Mouse (Mus musculus): ENCODE measurements around the gene Lmntd1. TPM values are rescaled to one million over a fixed set of nuclear protein-coding genes. Genes with fewer than 3 reads are reported as not detected.

Lmntd1 gene
- polyA plus RNA-seq, 1 experiment = not detected

GRCm38 (mm10) chr6:145501751-145502150 lies 112.4 kb downstream of the Lmntd1 start:
- Histone ChIP-seq H3K4me3 (ENCODE audit: insufficient read depth, low read depth, low read length) (no peak overlapping the region), H3K27ac (replicated peaks; ENCODE audit: low read depth, low read length) (no peak overlapping the region), H3K4me1 (ENCODE audit: control insufficient read depth, insufficient read depth, insufficient read length, low read length) (no peaks in the 10 kb centered on the region)

GRCm38 (mm10) chr6:145499574-145500546 lies 114.3 kb downstream of the Lmntd1 start:
- no peak overlapping the region for H3K4me3 ChIP-seq (ENCODE audit: insufficient read depth, low read depth, low read length)
- no peaks in the 10 kb centered on the region for H3K4me1 ChIP-seq (ENCODE audit: control insufficient read depth, insufficient read depth, insufficient read length, low read length)
- no peak overlapping the region for H3K27ac ChIP-seq (replicated peaks; ENCODE audit: low read depth, low read length)

- no peaks in the 10 kb centered on the region for H3K4me1 ChIP-seq (ENCODE audit: control insufficient read depth, insufficient read depth, insufficient read length, low read length)
- no peak overlapping the region for H3K4me3 ChIP-seq (ENCODE audit: insufficient read depth, low read depth, low read length)
- H3K27ac ChIP-seq (replicated peaks; ENCODE audit: low read depth, low read length) = no peak overlapping the region
These were observed 118.4 kb downstream of the Lmntd1 start for GRCm38 (mm10) chr6:145495731-145496130.

- Histone ChIP-seq H3K4me1 (ENCODE audit: control insufficient read depth, insufficient read depth, insufficient read length, low read length) (peaks cover 15% of the 10 kb centered on the region; the same call in 1 of the 2 replicates), H3K27ac (replicated peaks; ENCODE audit: low read depth, low read length) (no peak overlapping the region), H3K4me3 (ENCODE audit: insufficient read depth, low read depth, low read length) (no peak overlapping the region)
These were observed 125.9 kb downstream of the Lmntd1 start for GRCm38 (mm10) chr6:145488251-145488650.

- H3K4me1 ChIP-seq (ENCODE audit: control insufficient read depth, insufficient read depth, insufficient read length, low read length) = peaks cover 15% of the 10 kb centered on the region; the same call in 1 of the 2 replicates
- no peak overlapping the region for H3K4me3 ChIP-seq (ENCODE audit: insufficient read depth, low read depth, low read length)
- no peak overlapping the region for H3K27ac ChIP-seq (replicated peaks; ENCODE audit: low read depth, low read length)
These were observed 128.0 kb downstream of the Lmntd1 start for GRCm38 (mm10) chr6:145485986-145486605.

- Histone ChIP-seq H3K4me3 (ENCODE audit: insufficient read depth, low read depth, low read length) (no peak overlapping the region), H3K4me1 (ENCODE audit: control insufficient read depth, insufficient read depth, insufficient read length, low read length) (peaks cover 15% of the 10 kb centered on the region; the same call in 1 of the 2 replicates), H3K27ac (replicated peaks; ENCODE audit: low read depth, low read length) (no peak overlapping the region)
These were observed 130.8 kb downstream of the Lmntd1 start for GRCm38 (mm10) chr6:145483318-145483674.

- peaks cover 15% of the 10 kb centered on the region; the same call in 1 of the 2 replicates for H3K4me1 ChIP-seq (ENCODE audit: control insufficient read depth, insufficient read depth, insufficient read length, low read length)
- no peak overlapping the region for H3K4me3 ChIP-seq (ENCODE audit: insufficient read depth, low read depth, low read length)
- H3K27ac ChIP-seq (replicated peaks; ENCODE audit: low read depth, low read length) = no peak overlapping the region
These were observed 131.3 kb downstream of the Lmntd1 start for GRCm38 (mm10) chr6:145482656-145483317.

GRCm38 (mm10) chr6:145481938-145482337 lies 132.2 kb downstream of the Lmntd1 start:
- Histone ChIP-seq H3K4me3 (ENCODE audit: insufficient read depth, low read depth, low read length) (no peak overlapping the region), H3K27ac (replicated peaks; ENCODE audit: low read depth, low read length) (no peak overlapping the region), H3K4me1 (ENCODE audit: control insufficient read depth, insufficient read depth, insufficient read length, low read length) (peaks cover 10% of the 10 kb centered on the region; the same call in 1 of the 2 replicates)

GRCm38 (mm10) chr6:145478821-145479271 lies 135.3 kb downstream of the Lmntd1 start:
- H3K27ac ChIP-seq (replicated peaks; ENCODE audit: low read depth, low read length) = no peak overlapping the region
- no peak overlapping the region for H3K4me3 ChIP-seq (ENCODE audit: insufficient read depth, low read depth, low read length)
- no peaks in the 10 kb centered on the region for H3K4me1 ChIP-seq (ENCODE audit: control insufficient read depth, insufficient read depth, insufficient read length, low read length)

GRCm38 (mm10) chr6:145477367-145477905 lies 136.7 kb downstream of the Lmntd1 start:
- no peak overlapping the region for H3K27ac ChIP-seq (replicated peaks; ENCODE audit: low read depth, low read length)
- H3K4me3 ChIP-seq (ENCODE audit: insufficient read depth, low read depth, low read length) = no peak overlapping the region

GRCm38 (mm10) chr6:145471638-145472247 lies 142.4 kb downstream of the Lmntd1 start:
- H3K4me1 ChIP-seq (ENCODE audit: control insufficient read depth, insufficient read depth, insufficient read length, low read length) = no peaks in the 10 kb centered on the region
- H3K4me3 ChIP-seq (ENCODE audit: insufficient read depth, low read depth, low read length) = no peak overlapping the region
- H3K27ac ChIP-seq (replicated peaks; ENCODE audit: low read depth, low read length) = no peak overlapping the region

More at GRCm38 (mm10) chr6:145477367-145477905, 136.7 kb downstream of the Lmntd1 start:
- no peaks in the 10 kb centered on the region for H3K4me1 ChIP-seq (ENCODE audit: control insufficient read depth, insufficient read depth, insufficient read length, low read length)

- Histone ChIP-seq H3K4me3 (ENCODE audit: insufficient read depth, low read depth, low read length) (no peak overlapping the region), H3K4me1 (ENCODE audit: control insufficient read depth, insufficient read depth, insufficient read length, low read length) (no peaks in the 10 kb centered on the region), H3K27ac (replicated peaks; ENCODE audit: low read depth, low read length) (no peak overlapping the region)
These were observed 144.7 kb downstream of the Lmntd1 start for GRCm38 (mm10) chr6:145469260-145469943.

- H3K4me3 ChIP-seq (ENCODE audit: insufficient read depth, low read depth, low read length) = no peak overlapping the region
- H3K27ac ChIP-seq (replicated peaks; ENCODE audit: low read depth, low read length) = no peak overlapping the region
- H3K4me1 ChIP-seq (ENCODE audit: control insufficient read depth, insufficient read depth, insufficient read length, low read length) = no peaks in the 10 kb centered on the region
These were observed 150.1 kb downstream of the Lmntd1 start for GRCm38 (mm10) chr6:145464027-145464426.

- no peak overlapping the region for H3K4me3 ChIP-seq (ENCODE audit: insufficient read depth, low read depth, low read length)
- H3K27ac ChIP-seq (replicated peaks; ENCODE audit: low read depth, low read length) = no peak overlapping the region
- H3K4me1 ChIP-seq (ENCODE audit: control insufficient read depth, insufficient read depth, insufficient read length, low read length) = no peaks in the 10 kb centered on the region
These were observed 151.4 kb downstream of the Lmntd1 start for GRCm38 (mm10) chr6:145462677-145463245.

Measured in brown adipose tissue, adult 24 weeks (tissue).